Mouse (Mus musculus) mesoderm, embryonic 11.5 days (tissue): ENCODE measurements at regions not wholly inside any gene's neighbourhood (a gene's known extent, or its start where the extent isn't known, plus 50 kb on each side); places are given as distances from the start of the nearest gene placed in this dataset.
A peak's percentile ranks its signal among the peaks of the same experiment; 100 is the strongest.

ENCODE experiments used
- DNase-seq: peaks from one replicate; pipeline ENCODE4 v3.0.0-alpha.2; 2012; ENCODE audit warnings: low read depth, low spot score

GRCm38 (mm10) chr3:40164181-40164580 lies 366.9 kb upstream of the Intu start:
- no peak for DNase-seq

- DNase-seq, result no peak
Observed at GRCm38 (mm10) chr3:40167970-40168626, 363.0 kb upstream of the Intu start.

- no peak for DNase-seq
Observed at GRCm38 (mm10) chr3:40169590-40169989, 361.5 kb upstream of the Intu start.

DNA sequence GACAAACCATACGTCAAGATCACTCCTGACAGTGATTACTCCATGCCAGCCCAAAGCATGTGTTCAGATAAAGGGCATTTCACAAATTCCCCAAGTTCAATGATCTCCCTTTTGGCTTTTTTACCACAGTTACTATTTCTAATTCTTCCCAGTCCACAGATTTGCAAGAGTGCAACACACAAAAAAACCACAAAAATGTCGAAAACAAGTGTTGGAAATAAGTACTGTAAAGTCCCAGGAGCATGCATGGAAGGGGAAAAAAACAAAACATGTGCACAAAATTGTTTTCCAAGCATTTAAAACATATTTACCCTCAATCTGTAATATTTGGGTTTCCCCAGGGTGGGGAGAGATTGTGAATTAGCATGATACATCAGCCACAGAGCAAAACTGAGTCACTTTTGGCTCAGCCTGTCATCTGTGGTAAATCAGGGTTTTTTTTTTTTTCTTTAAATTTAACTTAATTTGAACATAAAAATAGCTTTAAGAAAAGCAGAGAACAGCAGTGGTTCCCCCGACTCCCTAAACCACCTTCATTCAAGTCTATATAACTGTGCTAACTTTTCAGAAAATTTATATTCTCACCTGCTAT lies 351.3 kb upstream of the Intu start:
- no peak for DNase-seq

- no peak for DNase-seq
Observed at GRCm38 (mm10) chr3:40185597-40186320, 345.3 kb upstream of the Intu start.

DNA sequence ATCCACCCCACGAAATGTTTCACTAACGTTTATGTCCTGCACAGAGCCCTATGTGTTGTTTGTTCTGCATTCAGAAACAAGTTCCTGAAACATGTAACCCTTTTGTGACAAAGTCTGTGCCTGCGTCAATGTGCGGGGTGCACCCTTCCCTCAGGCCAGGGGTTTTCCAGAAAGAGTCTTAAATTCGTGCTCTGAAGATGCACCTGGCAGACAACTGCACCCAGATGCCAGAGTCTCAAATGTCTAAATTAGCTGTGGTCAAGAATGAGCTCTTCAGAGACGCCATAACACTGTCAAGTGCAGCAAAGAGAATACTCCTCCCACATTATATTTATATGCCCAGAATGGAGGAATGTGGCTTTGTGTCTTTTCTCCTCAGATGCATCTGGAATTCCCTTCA lies 341.6 kb upstream of the Intu start:
- DNase-seq, result no peak

- no peak for DNase-seq
Observed at GRCm38 (mm10) chr3:40190024-40190423, 341.1 kb upstream of the Intu start.

- no peak for DNase-seq
Observed at GRCm38 (mm10) chr3:40200174-40200573, 330.9 kb upstream of the Intu start.

GRCm38 (mm10) chr3:40206326-40206725 lies 324.8 kb upstream of the Intu start:
- DNase-seq, result no peak

GRCm38 (mm10) chr3:40211793-40212192 lies 319.3 kb upstream of the Intu start:
- DNase-seq, result no peak

DNA sequence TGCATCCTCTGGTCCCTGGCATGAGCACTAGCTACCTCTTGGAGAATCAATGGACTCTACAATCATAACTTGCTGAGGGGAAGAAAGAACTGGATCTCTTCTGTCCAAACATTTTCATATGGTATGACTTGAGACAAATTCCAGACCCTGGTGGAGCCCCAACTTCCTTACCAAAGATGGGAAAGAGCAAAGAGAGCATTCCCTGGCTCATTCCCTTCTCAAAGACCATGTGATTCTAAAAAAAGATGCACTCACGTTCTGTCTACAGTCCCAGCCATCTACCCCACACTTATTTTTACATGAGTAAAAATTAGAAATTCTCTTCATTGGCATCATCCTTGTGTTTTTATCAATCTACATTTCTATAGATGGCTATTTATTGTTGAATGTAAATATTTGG lies 304.3 kb upstream of the Intu start:
- DNase-seq, result no peak

- no peak for DNase-seq
Observed at GRCm38 (mm10) chr3:40243499-40244101, 287.5 kb upstream of the Intu start.

DNA sequence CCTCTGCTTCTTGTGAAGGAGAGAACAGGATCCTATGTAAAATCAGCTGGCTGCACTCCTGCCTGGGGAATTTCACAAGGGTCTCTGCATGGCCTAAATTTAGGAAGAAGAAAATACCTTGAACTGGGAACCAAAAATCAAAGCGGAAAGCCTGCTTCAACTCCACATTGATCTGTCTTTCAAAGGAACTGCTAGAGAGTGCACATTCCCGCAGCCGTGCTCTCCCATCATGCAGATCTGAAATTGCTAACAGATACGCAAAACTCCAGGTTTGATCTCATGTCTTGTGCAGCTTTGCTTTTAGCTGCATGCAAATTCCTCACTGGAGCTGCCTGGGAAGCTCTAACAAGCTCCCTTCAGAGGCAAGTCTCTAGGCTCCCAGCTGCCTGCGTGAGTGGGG lies 276.7 kb upstream of the Intu start:
- peak; percentile 4 for DNase-seq

DNA sequence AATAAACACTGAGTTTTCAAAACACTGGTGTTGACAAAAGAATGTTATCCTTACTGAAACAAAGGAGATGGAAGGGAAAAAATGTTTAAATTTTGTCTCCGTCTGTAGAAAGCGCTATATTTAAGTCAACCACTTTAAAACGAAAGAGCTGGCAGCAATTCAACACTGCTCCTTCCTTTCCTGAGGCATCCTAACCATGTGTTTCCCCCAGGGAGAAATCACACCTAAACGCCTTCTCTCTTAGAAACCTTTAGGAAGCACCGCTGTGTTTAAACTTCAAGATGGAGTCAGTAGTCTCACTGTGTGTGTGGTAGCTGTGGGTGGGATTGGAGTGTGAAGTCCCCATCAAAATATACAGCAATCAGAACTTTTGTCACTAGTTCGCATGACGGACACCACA lies 268.6 kb upstream of the Intu start:
- DNase-seq, result no peak

DNA sequence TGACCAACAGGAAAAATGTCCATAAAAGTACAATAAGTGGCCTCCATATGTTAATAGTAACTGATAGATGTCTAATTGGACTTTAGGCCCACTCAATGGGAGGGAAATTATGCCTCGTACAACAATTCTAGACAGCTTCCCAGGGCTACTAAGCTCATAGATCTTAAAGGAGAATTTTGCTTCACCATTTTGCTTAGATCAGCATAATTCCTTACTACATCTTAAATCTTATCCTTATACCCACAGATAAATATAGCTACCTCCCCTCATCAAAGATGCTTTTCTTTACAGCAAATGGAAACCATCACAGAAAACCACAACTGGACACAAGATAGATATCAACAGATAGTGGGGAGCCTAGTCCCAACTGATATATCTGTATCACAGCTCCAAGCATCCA lies 263.6 kb upstream of the Intu start:
- no peak for DNase-seq

DNA sequence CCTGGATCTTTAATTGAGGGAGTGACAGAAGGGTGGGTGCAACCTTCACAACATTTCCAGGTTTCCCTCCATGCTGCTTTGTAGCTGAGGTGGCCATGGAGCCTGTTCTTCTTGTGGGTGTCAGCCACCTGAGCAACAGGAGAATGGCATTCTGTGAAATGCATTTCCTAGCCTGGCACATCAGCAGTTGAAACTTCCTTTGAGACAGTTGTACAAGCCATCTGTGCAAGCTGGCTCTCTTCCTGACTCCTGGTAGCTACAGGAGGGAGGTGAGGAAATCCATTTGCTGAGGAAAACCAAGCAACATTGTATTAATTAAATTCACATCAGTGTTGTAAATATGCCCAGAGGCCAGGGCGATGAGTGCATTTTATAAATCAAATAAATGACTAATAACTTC lies 248.2 kb upstream of the Intu start:
- DNase-seq, result no peak

- no peak for DNase-seq
Observed at GRCm38 (mm10) chr3:40286959-40287710, 244.0 kb upstream of the Intu start.

- DNase-seq, result no peak
Observed at GRCm38 (mm10) chr3:40297120-40297519, 234.0 kb upstream of the Intu start.

DNA sequence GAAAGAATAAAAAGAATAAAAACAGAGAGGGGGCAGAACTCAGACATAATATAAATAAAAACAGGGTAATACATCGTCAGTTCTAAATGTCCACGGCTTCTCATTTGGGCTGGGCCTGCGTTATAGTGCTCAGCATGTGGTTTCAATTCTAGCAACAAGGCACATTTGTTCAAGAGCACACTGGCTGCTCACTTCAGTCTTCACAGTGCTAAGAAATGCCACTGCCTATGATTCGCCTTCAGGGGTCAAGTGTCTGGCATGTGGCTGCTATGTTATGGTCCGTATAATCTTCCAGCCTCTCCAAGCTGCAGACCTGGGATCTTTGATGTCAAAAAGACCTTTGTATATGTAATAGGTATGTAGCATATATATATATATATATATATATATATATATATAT lies 210.8 kb upstream of the Intu start:
- peak; percentile 53 for DNase-seq

DNA sequence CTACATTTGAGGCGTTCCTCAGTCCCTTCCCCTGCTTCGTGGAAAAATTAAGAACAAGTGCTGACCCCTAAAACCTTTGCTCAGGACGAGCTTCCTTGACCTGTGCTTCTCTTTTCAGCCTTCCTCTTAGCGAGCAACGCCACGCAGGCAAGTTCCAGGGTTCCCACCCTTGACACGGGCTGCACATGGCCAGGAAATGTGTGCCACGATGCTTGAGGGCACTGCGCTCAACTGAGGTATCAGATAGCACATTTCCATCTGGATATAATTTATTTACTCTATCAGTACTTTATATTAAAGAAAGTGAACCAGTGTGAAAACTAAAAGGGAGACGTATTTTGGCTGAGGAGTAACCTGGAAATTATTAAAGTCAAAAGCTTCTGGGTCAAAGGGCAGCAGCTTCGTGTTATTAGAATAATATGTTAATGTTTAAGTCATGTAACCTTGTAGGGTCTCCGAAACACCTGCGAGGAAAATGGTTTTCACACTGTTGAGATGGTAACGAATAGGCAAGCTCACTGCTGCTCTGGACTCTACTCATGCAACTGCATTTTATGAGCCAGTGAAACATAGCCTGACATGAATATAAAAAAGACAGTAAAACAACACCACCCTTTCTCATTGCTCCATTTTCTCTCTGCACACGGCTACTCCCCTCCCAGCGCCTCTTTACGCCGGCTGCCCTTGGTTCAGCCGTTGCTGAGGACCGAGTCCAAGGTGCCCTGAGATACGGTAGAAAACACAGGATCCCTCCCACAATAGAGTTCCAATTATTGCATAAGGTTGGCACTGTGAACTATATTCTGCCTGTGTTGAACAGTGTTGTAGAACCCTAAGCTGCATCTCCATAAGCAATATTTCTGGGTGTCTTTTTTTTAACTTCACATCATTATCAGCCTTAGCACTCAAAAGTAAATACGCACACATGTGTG lies 204.9 kb upstream of the Intu start:
- peak; percentile 12 for DNase-seq

DNA sequence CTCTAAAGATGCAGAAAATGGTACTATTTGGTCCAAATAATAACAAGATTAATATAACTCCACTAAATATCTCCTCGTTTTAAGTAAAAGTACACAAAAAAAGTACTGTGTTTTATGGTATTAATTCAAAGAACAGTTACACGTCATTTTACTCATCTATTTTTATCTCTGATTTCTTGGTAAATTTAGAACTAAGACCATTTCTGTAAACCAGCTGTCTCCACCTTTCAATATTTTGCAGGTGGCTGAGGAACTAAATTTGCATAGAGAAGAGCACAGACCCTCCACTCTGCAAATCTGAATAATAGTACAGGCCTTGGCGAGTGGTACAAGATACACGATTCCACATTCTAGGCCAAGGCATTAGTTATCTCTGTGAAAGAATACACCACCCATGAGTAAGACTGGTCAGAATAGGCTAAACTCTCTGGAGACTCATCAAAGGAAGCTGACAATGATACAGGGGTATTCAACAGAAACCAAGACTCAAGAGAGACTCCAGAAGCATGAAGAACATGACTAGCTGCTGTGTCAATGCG lies 191.5 kb upstream of the Intu start:
- no peak for DNase-seq
